Mouse (Mus musculus): ENCODE measurements around the gene Kirrel3. TPM values are rescaled to one million over a fixed set of nuclear protein-coding genes. Genes with fewer than 3 reads are reported as not detected.
A peak's percentile ranks its signal among the peaks of the same experiment; 100 is the strongest.

The Kirrel3 gene
- polyA plus RNA-seq, 1 experiment from 2014 or later, result 2.5 TPM

DNA sequence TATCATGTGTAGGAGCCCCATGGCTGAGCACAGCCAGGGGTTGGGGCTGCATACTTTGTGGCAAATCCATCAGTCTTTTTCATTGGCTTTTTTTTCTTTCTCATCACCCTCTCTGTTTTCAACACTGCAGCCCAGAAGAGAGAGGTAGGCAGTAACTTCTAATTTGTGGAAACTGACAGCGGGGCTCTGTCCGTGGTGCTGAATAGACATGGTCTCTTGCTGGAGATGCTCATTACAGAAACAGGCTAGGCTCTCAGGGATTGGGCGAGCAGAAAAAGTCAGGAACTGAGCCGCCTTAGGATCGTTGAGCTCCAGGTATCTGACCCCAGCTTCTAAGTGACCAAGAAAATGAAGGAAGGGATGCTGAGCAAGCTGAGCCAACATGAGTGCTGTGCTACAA lies 427.3 kb downstream of the Kirrel3 start:
- ATAC-seq (replicated peaks; ENCODE audit: insufficient number of reproducible peaks, low FRiP score, low TSS enrichment, low read depth), result no peak
- no peaks in the 10 kb centered on the region for H3K9me3 ChIP-seq (replicated peaks; ENCODE audit: control insufficient read depth, low read length)
- H3K36me3 ChIP-seq (replicated peaks; ENCODE audit: control insufficient read depth, insufficient read depth, low read depth, low read length), result no peaks in the 10 kb centered on the region
- H3K4me1 ChIP-seq (ENCODE audit: control insufficient read depth, insufficient read depth, low read length), result no peaks in the 10 kb centered on the region
- H3K27ac ChIP-seq (replicated peaks; ENCODE audit: low read depth, low read length), result no peak overlapping the region
- H3K4me3 ChIP-seq (ENCODE audit: low read depth, low read length), result no peak overlapping the region
- WGBS, result 2% methylated on average over 5 of the region's 5 CpGs
- H3K9ac ChIP-seq (replicated peaks; ENCODE audit: low read length), result no peak overlapping the region
- no peak overlapping the region for H3K4me2 ChIP-seq (ENCODE audit: low read depth, low read length)
- peak; percentile 91 for DNase-seq (ENCODE audit: low spot score)
- no peaks in the 10 kb centered on the region for H3K27me3 ChIP-seq (ENCODE audit: control insufficient read depth, insufficient read depth, low read length)

DNA sequence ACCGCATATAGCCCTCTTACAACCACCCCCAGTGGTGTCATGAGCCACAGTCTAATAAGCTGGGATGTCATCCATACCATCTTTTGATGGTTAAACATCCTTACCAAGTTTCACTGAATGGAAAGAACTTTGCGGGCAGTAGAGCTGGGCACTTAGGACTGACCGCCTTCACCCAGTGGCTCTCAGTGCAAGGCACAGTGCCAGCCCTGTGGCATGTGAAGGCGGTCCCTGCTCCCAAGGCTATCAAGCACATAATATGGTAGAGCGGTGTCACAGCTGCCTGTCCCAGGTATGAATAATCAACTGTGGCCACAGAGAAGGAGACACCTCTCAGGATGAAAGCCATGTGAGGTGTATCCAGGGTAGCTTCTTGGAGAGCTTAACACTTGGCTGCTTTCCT lies 433.3 kb downstream of the Kirrel3 start:
- no peak overlapping the region for H3K9ac ChIP-seq (replicated peaks; ENCODE audit: low read length)

DNA sequence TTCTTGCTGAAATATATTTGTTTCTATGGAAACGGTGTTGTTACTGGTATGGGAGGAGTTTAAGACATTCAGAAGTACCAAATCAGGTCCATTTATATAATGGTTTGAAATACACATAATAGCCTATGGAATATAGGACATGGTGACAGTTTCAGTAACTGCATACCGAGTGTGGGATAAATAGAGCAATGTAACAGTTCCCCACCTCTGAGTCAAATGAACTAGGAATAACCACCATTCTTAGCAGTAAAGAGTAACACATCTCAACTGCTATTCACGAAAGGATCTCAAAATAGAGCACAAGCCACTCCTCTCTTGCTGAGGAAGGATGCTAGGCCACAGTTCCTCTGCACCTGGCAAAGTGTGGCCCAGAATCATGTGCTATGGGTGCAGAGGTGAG lies 434.4 kb downstream of the Kirrel3 start:
- no peak for ATAC-seq (replicated peaks; ENCODE audit: insufficient number of reproducible peaks, low FRiP score, low TSS enrichment, low read depth)
- Histone ChIP-seq H3K4me1 (ENCODE audit: control insufficient read depth, insufficient read depth, low read length) (no peaks in the 10 kb centered on the region), H3K9me3 (replicated peaks; ENCODE audit: control insufficient read depth, low read length) (no peaks in the 10 kb centered on the region), H3K4me2 (ENCODE audit: low read depth, low read length) (no peak overlapping the region), H3K4me3 (ENCODE audit: low read depth, low read length) (no peak overlapping the region), H3K36me3 (replicated peaks; ENCODE audit: control insufficient read depth, insufficient read depth, low read depth, low read length) (no peaks in the 10 kb centered on the region), H3K9ac (replicated peaks; ENCODE audit: low read length) (no peak overlapping the region), H3K27ac (replicated peaks; ENCODE audit: low read depth, low read length) (no peak overlapping the region), H3K27me3 (ENCODE audit: control insufficient read depth, insufficient read depth, low read length) (no peaks in the 10 kb centered on the region)
- no peak for DNase-seq (ENCODE audit: low spot score)
- 76% methylated on average over 3 of the region's 3 CpGs for WGBS

More for the DNA sequence above, 433.3 kb downstream of the Kirrel3 start:
- Histone ChIP-seq H3K9me3 (replicated peaks; ENCODE audit: control insufficient read depth, low read length) (no peaks in the 10 kb centered on the region), H3K36me3 (replicated peaks; ENCODE audit: control insufficient read depth, insufficient read depth, low read depth, low read length) (no peaks in the 10 kb centered on the region), H3K4me3 (ENCODE audit: low read depth, low read length) (no peak overlapping the region), H3K4me2 (ENCODE audit: low read depth, low read length) (no peak overlapping the region), H3K4me1 (ENCODE audit: control insufficient read depth, insufficient read depth, low read length) (no peaks in the 10 kb centered on the region), H3K27ac (replicated peaks; ENCODE audit: low read depth, low read length) (no peak overlapping the region), H3K27me3 (ENCODE audit: control insufficient read depth, insufficient read depth, low read length) (no peaks in the 10 kb centered on the region)
- ATAC-seq (replicated peaks; ENCODE audit: insufficient number of reproducible peaks, low FRiP score, low TSS enrichment, low read depth) (no peak), DNase-seq (ENCODE audit: low spot score) (no peak)
- WGBS, result 94% methylated on average over 5 of the region's 5 CpGs

DNA sequence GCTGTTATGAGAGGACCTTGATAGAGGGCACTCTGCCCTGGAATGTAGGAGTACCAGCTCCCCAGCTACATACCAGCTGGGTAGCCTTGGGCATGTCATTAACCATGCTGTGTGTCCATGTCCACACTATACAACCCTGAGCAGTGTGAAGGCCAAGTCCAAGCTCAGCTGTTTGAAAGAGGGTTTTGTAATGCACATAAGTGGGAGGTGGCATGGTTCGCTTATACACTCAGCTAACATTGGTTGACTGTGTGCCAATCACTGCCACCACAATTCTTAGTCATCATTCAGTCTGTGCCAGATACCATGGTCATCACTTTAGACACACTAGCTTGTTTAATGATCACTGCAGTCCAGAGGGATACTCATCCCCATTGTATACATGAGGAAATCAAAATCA lies 436.2 kb downstream of the Kirrel3 start:
- 81% methylated on average over 1 of the region's 1 CpGs for WGBS
- Histone ChIP-seq H3K9ac (replicated peaks; ENCODE audit: low read length) (no peak overlapping the region), H3K4me2 (ENCODE audit: low read depth, low read length) (no peak overlapping the region), H3K36me3 (replicated peaks; ENCODE audit: control insufficient read depth, insufficient read depth, low read depth, low read length) (no peaks in the 10 kb centered on the region), H3K4me3 (ENCODE audit: low read depth, low read length) (no peak overlapping the region), H3K27ac (replicated peaks; ENCODE audit: low read depth, low read length) (no peak overlapping the region), H3K9me3 (replicated peaks; ENCODE audit: control insufficient read depth, low read length) (no peaks in the 10 kb centered on the region), H3K4me1 (ENCODE audit: control insufficient read depth, insufficient read depth, low read length) (no peaks in the 10 kb centered on the region), H3K27me3 (ENCODE audit: control insufficient read depth, insufficient read depth, low read length) (no peaks in the 10 kb centered on the region)
- DNase-seq (ENCODE audit: low spot score) (no peak), ATAC-seq (replicated peaks; ENCODE audit: insufficient number of reproducible peaks, low FRiP score, low TSS enrichment, low read depth) (peak; percentile 44; the same call in 1 of the 2 replicates)

DNA sequence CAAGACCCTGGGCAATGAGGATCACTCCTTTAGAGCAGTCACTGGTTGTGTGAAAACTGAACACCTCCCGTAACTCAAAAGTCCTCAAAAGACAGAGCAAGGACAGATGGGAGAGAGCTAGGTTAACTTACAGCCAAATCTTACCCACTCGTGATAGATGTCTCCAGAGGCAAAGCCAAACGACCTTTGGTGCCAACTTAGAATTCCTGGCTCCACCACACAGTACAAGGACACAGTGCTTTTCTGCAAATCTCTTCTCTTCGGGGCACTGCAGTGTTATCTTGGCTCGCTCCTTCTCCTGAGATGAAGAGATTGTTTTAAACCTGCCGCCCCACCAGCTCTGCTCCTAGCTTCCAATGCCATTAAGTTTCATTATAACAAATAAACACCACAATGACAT lies 437.0 kb downstream of the Kirrel3 start:
- H3K9me3 ChIP-seq (replicated peaks; ENCODE audit: control insufficient read depth, low read length), result no peaks in the 10 kb centered on the region
- no peak overlapping the region for H3K4me2 ChIP-seq (ENCODE audit: low read depth, low read length)
- 80% methylated on average over 6 of the region's 6 CpGs for WGBS
- no peak overlapping the region for H3K27ac ChIP-seq (replicated peaks; ENCODE audit: low read depth, low read length)
- H3K4me3 ChIP-seq (ENCODE audit: low read depth, low read length), result no peak overlapping the region
- H3K27me3 ChIP-seq (ENCODE audit: control insufficient read depth, insufficient read depth, low read length), result no peaks in the 10 kb centered on the region
- H3K9ac ChIP-seq (replicated peaks; ENCODE audit: low read length), result no peak overlapping the region
- no peak for ATAC-seq (replicated peaks; ENCODE audit: insufficient number of reproducible peaks, low FRiP score, low TSS enrichment, low read depth)
- H3K4me1 ChIP-seq (ENCODE audit: control insufficient read depth, insufficient read depth, low read length), result no peaks in the 10 kb centered on the region
- no peaks in the 10 kb centered on the region for H3K36me3 ChIP-seq (replicated peaks; ENCODE audit: control insufficient read depth, insufficient read depth, low read depth, low read length)
- DNase-seq (ENCODE audit: low spot score), result no peak

DNA sequence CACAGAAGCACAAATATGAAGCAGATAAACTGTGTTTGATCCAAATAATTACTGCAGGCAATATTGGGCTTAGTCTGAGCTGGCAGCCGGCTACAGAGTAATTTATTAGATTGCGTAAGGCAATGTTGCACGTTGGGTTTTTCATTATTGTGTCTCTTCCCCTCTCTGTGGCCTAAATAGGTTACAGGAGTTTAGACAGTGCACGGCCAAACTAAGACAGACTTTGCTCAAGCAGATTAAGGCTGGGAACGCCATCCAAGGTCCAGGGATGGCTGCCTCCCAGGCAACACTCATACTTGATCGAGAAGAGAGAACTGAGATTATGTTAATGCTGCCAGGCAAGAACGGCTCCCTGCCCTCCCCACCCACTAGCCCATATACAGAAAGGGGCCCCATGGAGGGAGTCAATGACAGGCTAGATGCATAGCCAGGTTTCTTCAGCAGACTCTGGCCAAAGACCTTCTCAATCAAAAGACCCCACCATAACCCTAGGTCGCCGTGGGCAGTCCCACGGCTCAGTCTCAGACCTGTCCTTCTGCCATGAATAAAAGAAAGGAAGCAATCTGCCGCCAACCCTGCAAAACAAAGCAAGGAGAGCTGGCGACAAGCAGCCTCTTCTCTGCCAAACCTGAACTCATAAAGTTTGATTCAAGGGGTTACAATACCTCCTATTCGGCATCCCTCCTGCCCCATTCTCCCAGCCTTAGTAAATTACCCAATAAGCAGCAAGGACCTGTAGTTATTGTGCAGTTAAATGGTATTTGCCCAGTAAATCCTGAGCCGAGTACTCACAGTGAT lies 437.6 kb downstream of the Kirrel3 start:
- H3K27ac ChIP-seq (replicated peaks; ENCODE audit: low read depth, low read length), result no peak overlapping the region
- 83% methylated on average over 14 of the region's 14 CpGs for WGBS
- H3K36me3 ChIP-seq (replicated peaks; ENCODE audit: control insufficient read depth, insufficient read depth, low read depth, low read length), result no peaks in the 10 kb centered on the region
- ATAC-seq (replicated peaks; ENCODE audit: insufficient number of reproducible peaks, low FRiP score, low TSS enrichment, low read depth), result no peak
- H3K27me3 ChIP-seq (ENCODE audit: control insufficient read depth, insufficient read depth, low read length), result no peaks in the 10 kb centered on the region
- no peaks in the 10 kb centered on the region for H3K9me3 ChIP-seq (replicated peaks; ENCODE audit: control insufficient read depth, low read length)
- no peak overlapping the region for H3K4me2 ChIP-seq (ENCODE audit: low read depth, low read length)
- H3K9ac ChIP-seq (replicated peaks; ENCODE audit: low read length), result no peak overlapping the region
- DNase-seq (ENCODE audit: low spot score), result no peak
- H3K4me1 ChIP-seq (ENCODE audit: control insufficient read depth, insufficient read depth, low read length), result no peaks in the 10 kb centered on the region
- H3K4me3 ChIP-seq (ENCODE audit: low read depth, low read length), result no peak overlapping the region

DNA sequence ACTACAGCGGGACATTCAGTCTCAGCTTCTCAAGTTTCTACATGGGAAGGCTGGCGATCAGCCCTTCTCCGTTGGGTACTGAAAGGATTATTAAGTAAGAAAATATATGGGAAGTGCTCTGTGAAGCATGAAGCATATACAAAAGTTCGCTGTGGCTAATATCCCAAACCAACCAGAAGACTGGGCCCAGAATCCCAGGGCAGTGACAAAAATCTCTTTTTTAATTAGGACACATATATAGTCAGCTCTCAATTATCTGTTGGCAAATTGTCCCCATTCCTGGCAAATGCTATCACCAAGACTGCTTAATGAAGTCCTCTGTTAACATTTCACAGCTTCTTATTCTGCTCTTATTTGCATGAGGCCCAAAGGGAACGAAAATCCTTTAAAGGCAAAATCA lies 439.9 kb downstream of the Kirrel3 start:
- ATAC-seq (replicated peaks; ENCODE audit: insufficient number of reproducible peaks, low FRiP score, low TSS enrichment, low read depth) (no peak), DNase-seq (ENCODE audit: low spot score) (no peak)
- Histone ChIP-seq H3K9ac (replicated peaks; ENCODE audit: low read length) (no peak overlapping the region), H3K9me3 (replicated peaks; ENCODE audit: control insufficient read depth, low read length) (no peaks in the 10 kb centered on the region), H3K4me3 (ENCODE audit: low read depth, low read length) (no peak overlapping the region), H3K36me3 (replicated peaks; ENCODE audit: control insufficient read depth, insufficient read depth, low read depth, low read length) (no peaks in the 10 kb centered on the region), H3K4me2 (ENCODE audit: low read depth, low read length) (no peak overlapping the region), H3K4me1 (ENCODE audit: control insufficient read depth, insufficient read depth, low read length) (no peaks in the 10 kb centered on the region), H3K27me3 (ENCODE audit: control insufficient read depth, insufficient read depth, low read length) (no peaks in the 10 kb centered on the region), H3K27ac (replicated peaks; ENCODE audit: low read depth, low read length) (no peak overlapping the region)
- 81% methylated on average over 5 of the region's 5 CpGs for WGBS

DNA sequence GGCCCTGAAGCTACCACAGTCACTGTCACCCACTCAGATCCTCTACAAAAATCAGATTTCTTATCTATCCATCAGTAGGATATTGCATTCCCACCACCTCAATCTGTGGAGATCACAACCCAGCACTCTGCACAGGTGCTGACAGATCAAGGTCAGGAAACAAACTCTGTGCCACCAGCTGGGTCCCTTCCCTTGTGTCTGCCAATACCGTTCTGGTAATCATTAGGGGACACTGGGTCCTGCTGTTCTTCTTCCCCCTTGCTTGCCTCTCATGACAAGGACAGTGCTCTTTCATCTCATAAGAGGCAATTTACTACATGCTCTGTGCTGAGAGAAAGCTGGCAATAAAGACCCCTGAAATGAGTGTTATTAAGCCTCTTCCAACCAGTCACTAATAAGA lies 444.7 kb downstream of the Kirrel3 start:
- Histone ChIP-seq H3K27ac (replicated peaks; ENCODE audit: low read depth, low read length) (no peak overlapping the region), H3K4me2 (ENCODE audit: low read depth, low read length) (no peak overlapping the region; the same call in 1 of the 2 replicates), H3K36me3 (replicated peaks; ENCODE audit: control insufficient read depth, insufficient read depth, low read depth, low read length) (no peaks in the 10 kb centered on the region), H3K4me1 (ENCODE audit: control insufficient read depth, insufficient read depth, low read length) (no peaks in the 10 kb centered on the region), H3K4me3 (ENCODE audit: low read depth, low read length) (no peak overlapping the region), H3K9me3 (replicated peaks; ENCODE audit: control insufficient read depth, low read length) (no peaks in the 10 kb centered on the region), H3K9ac (replicated peaks; ENCODE audit: low read length) (no peak overlapping the region), H3K27me3 (ENCODE audit: control insufficient read depth, insufficient read depth, low read length) (no peaks in the 10 kb centered on the region)
- no peak for DNase-seq (ENCODE audit: low spot score)
- ATAC-seq (replicated peaks; ENCODE audit: insufficient number of reproducible peaks, low FRiP score, low TSS enrichment, low read depth), result no peak
- WGBS, result 77% methylated on average over 1 of the region's 1 CpGs
